Mouse (Mus musculus): ENCODE measurements around the gene Asap3.

DNA sequence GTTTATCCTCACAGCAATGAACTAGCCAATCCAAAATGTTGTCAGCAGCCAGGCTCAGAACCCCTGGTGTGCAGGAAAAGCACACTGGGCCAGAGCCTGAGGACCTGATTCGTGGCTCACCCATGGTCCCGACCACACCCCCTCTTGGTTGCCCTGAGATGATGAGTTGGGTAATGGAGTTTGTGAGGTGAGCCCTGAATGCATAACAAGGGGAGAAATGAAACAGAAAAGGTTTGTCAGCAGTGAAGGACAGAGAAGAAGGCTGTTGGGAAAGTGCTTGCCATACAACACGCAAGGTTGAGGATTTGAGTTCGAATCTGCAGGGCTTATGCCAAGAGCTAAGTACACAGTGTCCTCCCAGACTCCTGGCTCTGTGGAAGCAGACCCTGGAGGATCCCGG is 39.5 kb downstream of the Asap3 start:
- no peak for TF ChIP-seq CTCF (IDR thresholded peaks at IDR 0.05; ENCODE audit: low read depth, low read length)
- no peak for TF ChIP-seq GATA2 (IDR thresholded peaks at IDR 0.05; ENCODE audit: borderline replicate concordance, low read depth, low read length)
- no peak for TF ChIP-seq POLR2AphosphoS5 (IDR thresholded peaks at IDR 0.05; ENCODE audit: insufficient replicate concordance, low read depth, low read length)
